Mouse (Mus musculus): ENCODE measurements at regions not wholly inside any gene's neighbourhood (a gene's known extent, or its start where the extent isn't known, plus 50 kb on each side); places are given as distances from the start of the nearest gene placed in this dataset.
A peak's percentile ranks its signal among the peaks of the same experiment; 100 is the strongest.

DNA sequence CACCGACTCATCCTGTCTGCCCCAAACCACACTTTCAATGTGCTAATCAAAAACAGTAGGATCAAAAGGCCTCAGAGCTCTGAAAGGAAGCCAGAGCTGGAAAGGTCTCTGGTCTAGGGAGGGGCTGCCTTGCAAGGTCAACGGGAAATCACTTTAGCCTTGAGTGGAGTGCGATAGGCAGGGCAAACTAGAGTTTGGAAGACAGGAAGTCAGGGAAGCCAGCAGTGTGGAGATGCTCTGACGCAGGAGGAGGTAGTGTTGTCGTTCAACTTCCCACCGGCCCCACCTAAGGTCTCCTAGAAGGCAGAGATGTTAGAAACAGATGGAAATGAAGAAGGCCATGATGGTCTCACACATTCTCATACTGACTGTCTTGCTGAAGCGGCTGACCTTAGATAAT lies 52.0 kb upstream of the Trp53i11 start:
- Histone ChIP-seq H3K4me1 (no peaks in the 10 kb centered on the region), H3K4me3 (no peak overlapping the region), H3K27me3 (0 out of 2 replicates have a peak, but pooled peaks cover 3% of the 10 kb centered on the region), H3K36me3 (no peaks in the 10 kb centered on the region), H3K27ac (no peak overlapping the region), H3K9ac (no peak overlapping the region), H3K4me2 (replicated peaks) (no peak overlapping the region), H3K9me3 (no peaks in the 10 kb centered on the region; the same call in 1 of the 2 replicates)
- WGBS: 52% methylated on average over 7 of the region's 7 CpGs
- ATAC-seq (ENCODE audit: low FRiP score, low read depth): no peak

DNA sequence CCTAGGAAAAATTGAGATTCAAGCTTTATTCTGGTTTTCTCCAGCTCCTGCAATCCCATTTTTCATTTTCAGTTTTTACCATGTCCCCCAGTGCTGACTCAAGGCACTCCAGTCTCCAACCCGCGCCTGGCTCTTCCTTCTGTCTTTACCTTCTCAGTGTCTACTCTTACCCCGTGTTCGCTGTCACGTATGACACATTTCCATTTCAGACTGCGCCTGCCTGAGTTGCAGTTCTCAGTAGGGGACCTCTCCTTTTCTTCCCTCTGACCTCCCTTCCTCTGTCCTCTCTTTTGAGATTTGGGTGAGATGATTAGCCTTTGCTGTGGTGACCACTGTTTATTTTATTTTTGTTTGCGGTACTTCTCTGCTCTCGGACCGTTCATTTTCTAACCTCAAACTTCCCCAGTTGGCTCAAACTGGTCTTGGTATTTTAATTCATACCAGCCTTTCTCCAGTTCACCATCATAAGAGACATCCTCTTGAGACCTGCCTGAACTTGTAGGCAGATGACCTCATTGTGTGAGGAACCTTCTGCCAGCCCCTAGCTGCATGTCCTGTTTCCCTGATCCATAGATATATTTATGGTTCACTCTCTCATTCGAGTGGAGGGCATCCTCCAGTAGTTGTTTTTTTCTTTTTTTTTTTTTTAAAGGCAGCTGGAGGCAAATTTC lies 53.9 kb upstream of the Trp53i11 start:
- Histone ChIP-seq H3K36me3 (no peaks in the 10 kb centered on the region), H3K9me3 (no peaks in the 10 kb centered on the region; the same call in 1 of the 2 replicates), H3K9ac (no peak overlapping the region), H3K27ac (no peak overlapping the region), H3K4me2 (replicated peaks) (no peak overlapping the region), H3K4me3 (no peak overlapping the region), H3K4me1 (no peaks in the 10 kb centered on the region), H3K27me3 (0 out of 2 replicates have a peak, but pooled peaks cover 3% of the 10 kb centered on the region)
- 74% methylated on average over 10 of the region's 10 CpGs for WGBS
- ATAC-seq (ENCODE audit: low FRiP score, low read depth): no peak

DNA sequence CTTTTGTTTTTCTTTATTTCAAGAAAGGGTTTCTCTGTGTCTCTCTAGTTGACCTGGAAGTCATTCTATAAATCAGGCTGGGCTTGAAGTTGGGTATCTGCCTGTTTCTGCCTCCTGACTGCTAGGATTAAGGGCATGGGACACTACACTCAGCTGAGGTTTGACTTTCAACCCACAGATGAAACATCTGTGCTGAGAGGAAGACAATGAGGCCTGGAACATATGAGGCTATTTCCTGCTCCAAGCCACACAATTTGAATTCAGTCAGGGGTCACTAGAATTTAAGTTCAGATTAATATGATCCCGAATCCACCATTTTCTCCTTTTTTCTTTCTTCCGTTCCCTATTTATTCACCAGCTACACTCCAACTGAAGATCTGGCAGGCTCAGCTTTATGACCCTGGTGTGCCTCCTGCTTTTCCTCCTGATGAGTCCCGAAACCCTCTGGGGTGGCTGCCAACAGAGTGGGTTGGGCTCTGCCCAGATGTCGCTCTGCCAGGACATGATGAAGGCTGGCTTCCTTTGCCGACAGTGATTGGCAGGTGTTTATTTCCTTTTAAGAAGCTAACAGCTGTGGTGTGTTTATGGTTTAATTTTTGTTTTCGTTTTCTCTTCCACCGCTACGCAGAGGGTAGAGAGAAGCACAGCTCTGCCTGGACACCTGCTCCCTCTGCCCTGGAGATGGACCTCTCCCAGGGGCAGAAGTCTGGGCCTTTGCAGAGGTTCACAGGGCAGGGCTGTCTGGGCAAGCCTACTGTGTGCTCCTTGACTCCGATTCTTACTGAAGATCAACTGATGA lies 55.3 kb upstream of the Trp53i11 start:
- H3K27ac ChIP-seq: no peak overlapping the region
- H3K4me3 ChIP-seq: no peak overlapping the region
- H3K36me3 ChIP-seq: no peaks in the 10 kb centered on the region
- WGBS: 29% methylated on average over 9 of the region's 9 CpGs
- H3K27me3 ChIP-seq: 0 out of 2 replicates have a peak, but pooled peaks cover 3% of the 10 kb centered on the region
- H3K4me2 ChIP-seq (replicated peaks): no peak overlapping the region
- no peaks in the 10 kb centered on the region for H3K4me1 ChIP-seq
- H3K9ac ChIP-seq: no peak overlapping the region
- no peaks in the 10 kb centered on the region; the same call in 1 of the 2 replicates for H3K9me3 ChIP-seq
- ATAC-seq (ENCODE audit: low FRiP score, low read depth): no peak

DNA sequence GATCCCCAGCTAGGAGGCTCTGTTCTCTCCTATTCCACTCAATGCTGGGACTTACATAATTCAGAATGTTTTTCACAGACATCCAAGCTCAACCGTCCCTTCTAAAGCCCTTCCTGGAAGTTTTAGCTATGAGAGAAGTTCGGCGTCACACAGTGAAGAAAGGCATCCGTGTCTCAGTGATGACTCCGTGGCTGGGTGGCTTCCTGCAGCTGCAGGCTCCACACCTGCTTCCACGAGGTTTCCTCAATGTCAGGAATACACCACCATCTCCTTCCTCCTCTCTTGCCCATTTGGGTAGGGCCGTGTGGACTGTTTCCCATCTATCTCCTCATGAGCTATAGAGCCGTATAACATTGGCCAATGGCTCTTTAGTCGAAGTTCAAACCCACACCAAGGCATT lies 56.1 kb upstream of the Trp53i11 start:
- no peak for ATAC-seq (ENCODE audit: low FRiP score, low read depth)
- no peaks in the 10 kb centered on the region for H3K36me3 ChIP-seq
- H3K9ac ChIP-seq: no peak overlapping the region
- no peak overlapping the region for H3K4me3 ChIP-seq
- no peaks in the 10 kb centered on the region; the same call in 1 of the 2 replicates for H3K9me3 ChIP-seq
- peaks cover 7% of the 10 kb centered on the region for H3K4me1 ChIP-seq
- no peak overlapping the region for H3K4me2 ChIP-seq (replicated peaks)
- 0 out of 2 replicates have a peak, but pooled peaks cover 3% of the 10 kb centered on the region for H3K27me3 ChIP-seq
- 76% methylated on average over 9 of the region's 9 CpGs for WGBS
- H3K27ac ChIP-seq: no peak overlapping the region

DNA sequence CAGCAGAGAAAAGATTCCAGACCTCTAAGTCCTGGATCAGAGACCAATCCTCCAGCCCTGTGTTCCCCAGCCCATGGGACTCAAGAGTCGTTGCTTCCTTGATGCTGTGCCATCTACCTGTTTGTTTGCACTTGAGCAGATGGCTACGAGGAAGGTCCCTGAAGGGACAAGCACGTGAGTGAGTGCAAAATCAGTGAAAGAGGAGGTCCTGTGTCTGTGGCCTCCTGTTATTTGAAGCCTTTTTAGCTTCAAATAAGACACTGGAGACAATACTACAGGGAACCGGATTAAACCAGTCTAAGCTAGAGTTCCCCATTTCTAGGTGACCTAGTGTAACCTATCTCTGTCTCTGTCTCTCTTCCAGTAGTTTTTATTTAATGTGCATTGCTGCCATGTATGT lies 58.2 kb upstream of the Trp53i11 start:
- no peak for ATAC-seq (ENCODE audit: low FRiP score, low read depth)

DNA sequence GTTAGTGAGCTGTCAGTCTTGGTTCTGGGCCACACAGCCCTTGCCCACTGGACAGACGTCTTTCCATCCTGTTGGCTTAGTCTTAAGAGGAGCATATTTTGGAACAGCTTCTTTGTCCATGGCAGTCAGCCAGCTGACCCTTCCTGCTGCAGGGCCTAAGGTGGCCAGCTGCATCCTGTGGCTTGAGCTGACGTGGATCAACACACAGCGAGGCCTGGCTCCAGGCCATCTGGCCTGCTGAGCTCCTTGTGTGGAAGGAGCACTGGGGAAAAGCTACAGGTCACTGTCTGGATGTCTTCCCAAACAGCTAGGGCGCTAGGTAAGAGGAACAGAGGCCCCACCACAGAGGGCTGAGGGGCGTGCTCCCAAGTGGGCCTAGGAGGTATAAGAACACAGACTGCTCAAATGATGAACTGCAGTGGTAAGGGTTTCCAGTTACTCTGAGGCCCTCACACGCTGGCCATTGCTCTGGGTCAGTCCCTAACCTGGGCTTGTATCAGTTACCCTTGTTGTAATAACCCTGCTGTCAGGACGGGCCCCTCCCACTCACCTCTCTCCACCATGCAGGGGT lies 60.7 kb upstream of the Trp53i11 start:
- no peak overlapping the region for H3K9ac ChIP-seq
- H3K4me3 ChIP-seq: no peak overlapping the region
- H3K36me3 ChIP-seq: no peaks in the 10 kb centered on the region
- no peaks in the 10 kb centered on the region; the same call in 1 of the 2 replicates for H3K9me3 ChIP-seq
- no peak overlapping the region for H3K27ac ChIP-seq
- H3K4me2 ChIP-seq (replicated peaks): no peak overlapping the region
- H3K4me1 ChIP-seq: peaks cover 20% of the 10 kb centered on the region
- WGBS: 49% methylated on average over 7 of the region's 7 CpGs
- H3K27me3 ChIP-seq: 0 out of 2 replicates have a peak, but pooled peaks cover 3% of the 10 kb centered on the region
- ATAC-seq (ENCODE audit: low FRiP score, low read depth): peak; percentile 41; the same call in 1 of the 2 replicates

More for the DNA sequence above, 58.2 kb upstream of the Trp53i11 start:
- Histone ChIP-seq H3K27ac (no peak overlapping the region), H3K4me3 (no peak overlapping the region), H3K9me3 (no peaks in the 10 kb centered on the region; the same call in 1 of the 2 replicates), H3K4me2 (replicated peaks) (no peak overlapping the region), H3K36me3 (no peaks in the 10 kb centered on the region), H3K4me1 (peaks cover 7% of the 10 kb centered on the region), H3K9ac (no peak overlapping the region), H3K27me3 (0 out of 2 replicates have a peak, but pooled peaks cover 3% of the 10 kb centered on the region)
- 53% methylated on average over 4 of the region's 4 CpGs for WGBS

DNA sequence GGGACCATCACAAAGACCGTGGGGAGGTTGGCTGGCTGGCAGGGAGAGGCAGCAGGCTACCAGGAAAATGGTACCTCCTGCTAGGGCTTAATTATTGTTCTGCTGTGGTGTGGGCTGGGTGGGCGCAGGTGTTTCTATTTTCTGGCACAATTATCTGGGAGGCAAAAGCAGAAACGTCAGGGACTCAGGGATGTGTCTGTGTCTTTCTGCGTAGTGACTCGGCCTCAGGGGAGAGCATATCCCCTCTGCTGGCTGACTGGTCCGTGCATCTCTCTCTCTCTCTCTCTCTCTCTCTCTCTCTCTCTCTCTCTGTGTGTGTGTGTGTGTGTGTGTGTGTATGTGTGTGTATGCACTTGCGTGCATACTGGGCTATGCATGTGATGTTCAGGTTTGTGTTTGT lies 61.2 kb upstream of the Trp53i11 start:
- no peaks in the 10 kb centered on the region; the same call in 1 of the 2 replicates for H3K9me3 ChIP-seq
- no peak overlapping the region for H3K4me2 ChIP-seq (replicated peaks)
- 0 out of 2 replicates have a peak, but pooled peaks have one; percentile 10 for ATAC-seq (ENCODE audit: low FRiP score, low read depth)
- 67% methylated on average over 7 of the region's 7 CpGs for WGBS
- no peak overlapping the region for H3K4me3 ChIP-seq
- no peak overlapping the region for H3K27ac ChIP-seq
- no peaks in the 10 kb centered on the region for H3K36me3 ChIP-seq
- H3K4me1 ChIP-seq: peaks cover 23% of the 10 kb centered on the region
- H3K27me3 ChIP-seq: 0 out of 2 replicates have a peak, but pooled peaks cover 1% of the 10 kb centered on the region
- H3K9ac ChIP-seq: no peak overlapping the region

DNA sequence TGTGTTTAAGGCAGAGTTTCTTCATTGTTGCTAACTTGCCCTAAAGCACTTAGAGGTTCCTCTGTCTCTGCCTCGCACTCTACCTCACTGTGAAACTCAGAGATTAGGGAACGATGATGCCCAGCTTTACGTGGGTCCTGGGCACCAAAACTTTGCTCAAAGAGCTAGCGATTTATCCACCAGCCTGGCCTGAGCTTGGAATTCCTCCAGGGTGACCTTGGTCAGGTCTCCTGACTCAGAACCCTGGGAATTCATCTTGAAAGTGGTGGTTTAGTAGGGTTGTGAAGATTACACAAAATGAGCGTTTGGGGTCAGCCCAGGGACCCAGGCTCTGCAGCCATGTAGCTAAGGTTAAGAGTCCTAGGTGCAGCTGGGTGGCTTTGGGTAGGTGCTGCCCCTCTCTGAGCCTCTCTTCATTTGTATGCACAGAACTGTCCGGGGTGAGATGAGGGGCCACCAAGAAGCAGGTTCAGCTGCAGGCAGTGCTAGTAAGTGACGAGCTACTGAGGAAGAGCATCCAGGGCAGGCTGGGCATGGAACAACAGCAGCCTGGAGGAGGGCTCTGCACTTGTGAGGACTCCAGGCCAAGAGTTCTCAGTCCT lies 62.4 kb upstream of the Trp53i11 start:
- no peaks in the 10 kb centered on the region for H3K36me3 ChIP-seq
- no peak for ATAC-seq (ENCODE audit: low FRiP score, low read depth)
- no peak overlapping the region for H3K9ac ChIP-seq
- no peak overlapping the region for H3K4me2 ChIP-seq (replicated peaks)
- peaks cover 23% of the 10 kb centered on the region for H3K4me1 ChIP-seq
- WGBS: 84% methylated on average over 7 of the region's 7 CpGs
- H3K27me3 ChIP-seq: no peaks in the 10 kb centered on the region
- no peaks in the 10 kb centered on the region for H3K9me3 ChIP-seq
- no peak overlapping the region for H3K27ac ChIP-seq
- H3K4me3 ChIP-seq: no peak overlapping the region

DNA sequence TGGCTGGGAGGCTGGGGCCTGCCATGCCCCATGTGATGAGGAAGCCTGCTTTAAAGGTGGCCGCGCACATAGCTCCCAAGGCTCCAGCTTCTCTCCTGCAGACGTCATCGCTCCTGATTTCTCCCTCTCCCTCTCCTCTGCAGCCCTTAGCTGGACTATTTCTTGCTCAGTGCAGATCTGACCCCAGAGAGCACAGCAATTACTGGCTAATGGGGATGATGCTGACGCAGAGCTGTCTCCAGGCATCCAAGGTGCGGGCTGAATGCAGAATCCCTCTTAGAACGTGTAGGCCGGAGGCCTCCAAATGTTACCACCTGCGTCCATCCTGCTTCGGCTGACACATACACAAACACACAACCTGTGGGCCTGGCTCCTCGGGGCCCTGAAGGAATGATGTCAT lies 63.5 kb upstream of the Trp53i11 start:
- peaks cover 26% of the 10 kb centered on the region for H3K4me1 ChIP-seq
- no peaks in the 10 kb centered on the region for H3K36me3 ChIP-seq
- no peak for ATAC-seq (ENCODE audit: low FRiP score, low read depth)
- no peak overlapping the region for H3K4me3 ChIP-seq
- H3K9me3 ChIP-seq: no peaks in the 10 kb centered on the region
- no peak overlapping the region for H3K9ac ChIP-seq
- no peak overlapping the region; the same call in 1 of the 2 replicates for H3K27ac ChIP-seq
- no peak overlapping the region for H3K4me2 ChIP-seq (replicated peaks)
- H3K27me3 ChIP-seq: no peaks in the 10 kb centered on the region
- WGBS: 74% methylated on average over 11 of the region's 11 CpGs

DNA sequence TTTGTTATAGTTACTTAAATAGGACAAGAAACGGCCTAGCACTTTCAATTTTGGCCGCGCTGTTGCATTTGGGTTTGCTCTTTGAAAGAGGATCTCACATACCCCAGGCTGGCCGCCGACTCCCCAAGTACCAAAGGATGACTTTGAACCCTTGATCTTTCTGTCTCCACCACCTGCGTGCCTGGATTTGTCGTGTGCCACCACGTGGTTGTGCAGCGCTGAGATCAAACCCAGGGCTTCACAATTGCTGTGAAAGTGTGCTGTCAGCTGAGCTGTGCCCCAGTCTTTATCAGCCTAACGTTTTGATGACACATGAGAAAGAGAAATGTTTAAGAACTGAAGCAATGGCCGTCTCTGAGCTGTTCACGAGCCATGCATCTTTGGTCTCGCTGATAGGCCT lies 67.0 kb upstream of the Trp53i11 start:
- ATAC-seq (ENCODE audit: low FRiP score, low read depth): no peak

DNA sequence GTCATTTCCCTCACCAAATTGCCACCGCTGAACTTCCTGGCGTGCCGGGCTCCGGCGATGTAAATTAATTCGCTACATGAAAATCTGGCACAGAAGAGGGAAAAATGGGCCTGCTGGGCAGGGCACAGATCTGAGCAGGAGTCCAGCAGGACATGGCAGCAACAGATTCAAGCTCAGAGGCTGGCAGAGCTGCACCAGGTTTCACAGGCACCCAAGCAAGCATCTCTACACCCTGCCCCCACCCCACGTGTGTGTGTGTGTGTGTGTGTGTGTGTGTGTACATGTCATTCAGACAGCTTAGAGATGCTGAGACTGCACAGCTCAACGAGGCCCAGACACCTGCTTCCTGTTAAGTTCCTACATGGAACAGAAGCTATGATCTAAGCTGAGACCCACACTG lies 68.3 kb upstream of the Trp53i11 start:
- peaks cover 32% of the 10 kb centered on the region for H3K4me1 ChIP-seq
- H3K4me2 ChIP-seq (replicated peaks): no peak overlapping the region
- H3K36me3 ChIP-seq: no peaks in the 10 kb centered on the region
- H3K9ac ChIP-seq: 0 out of 2 replicates have a peak overlapping the region, but pooled peaks have one; percentile 19
- no peak for ATAC-seq (ENCODE audit: low FRiP score, low read depth)
- H3K27ac ChIP-seq: no peak overlapping the region
- no peaks in the 10 kb centered on the region for H3K9me3 ChIP-seq
- H3K27me3 ChIP-seq: no peaks in the 10 kb centered on the region
- H3K4me3 ChIP-seq: no peak overlapping the region
- WGBS: 69% methylated on average over 8 of the region's 8 CpGs

More for the DNA sequence above, 67.0 kb upstream of the Trp53i11 start:
- H3K4me1 ChIP-seq: peaks cover 27% of the 10 kb centered on the region
- no peak overlapping the region for H3K4me3 ChIP-seq
- H3K4me2 ChIP-seq (replicated peaks): no peak overlapping the region
- WGBS: 84% methylated on average over 13 of the region's 13 CpGs
- H3K9ac ChIP-seq: no peak overlapping the region
- H3K9me3 ChIP-seq: no peaks in the 10 kb centered on the region
- no peaks in the 10 kb centered on the region for H3K27me3 ChIP-seq
- no peaks in the 10 kb centered on the region for H3K36me3 ChIP-seq
- no peak overlapping the region for H3K27ac ChIP-seq
